Mouse (Mus musculus) 416B (cell line): ENCODE data around the gene Mtpn.

Experiments
- DNase-seq: peaks from one replicate; pipeline ENCODE4 v3.0.0; 2011; ENCODE audit warnings: low read depth

The Mtpn gene

DNA sequence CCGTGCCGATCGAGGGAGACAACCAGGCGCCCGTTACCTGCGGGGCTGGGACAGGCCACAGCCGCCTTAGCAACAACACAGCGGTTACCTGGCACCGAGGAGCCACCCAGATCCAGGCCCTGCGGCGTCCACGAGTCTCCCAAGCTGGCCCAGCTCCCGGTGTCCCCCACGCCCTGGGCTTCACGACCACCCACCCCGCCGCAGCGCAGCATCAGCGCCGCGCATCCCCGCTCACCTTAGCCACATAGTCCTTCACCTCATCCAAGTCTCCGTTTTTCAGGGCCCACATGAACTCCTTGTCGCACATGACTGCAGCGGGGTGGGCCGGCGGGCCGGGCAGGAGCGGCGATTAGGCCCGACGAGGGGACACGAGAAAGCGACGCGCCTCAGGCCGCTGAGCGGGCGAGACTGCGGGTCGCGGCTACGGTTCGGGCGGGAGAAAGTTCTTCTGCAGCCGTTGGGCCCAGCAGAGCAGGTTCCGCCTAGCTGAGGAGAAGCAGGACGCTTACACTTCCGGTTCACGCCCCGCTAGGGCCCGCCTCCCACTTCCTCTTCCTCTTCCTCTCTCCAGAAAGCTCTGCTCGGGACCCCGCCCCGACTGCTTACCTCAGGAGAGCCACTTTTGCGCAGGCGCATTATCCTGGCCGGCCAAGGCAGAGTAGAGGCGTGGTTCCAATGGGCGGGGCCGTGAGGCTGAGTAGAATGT lies at the start of gene Mtpn:
Gene Mtpn, minus strand, starts transcription at position 585 of the 706 bp plus-strand sequence.
- peak; percentile 98 for DNase-seq

DNA sequence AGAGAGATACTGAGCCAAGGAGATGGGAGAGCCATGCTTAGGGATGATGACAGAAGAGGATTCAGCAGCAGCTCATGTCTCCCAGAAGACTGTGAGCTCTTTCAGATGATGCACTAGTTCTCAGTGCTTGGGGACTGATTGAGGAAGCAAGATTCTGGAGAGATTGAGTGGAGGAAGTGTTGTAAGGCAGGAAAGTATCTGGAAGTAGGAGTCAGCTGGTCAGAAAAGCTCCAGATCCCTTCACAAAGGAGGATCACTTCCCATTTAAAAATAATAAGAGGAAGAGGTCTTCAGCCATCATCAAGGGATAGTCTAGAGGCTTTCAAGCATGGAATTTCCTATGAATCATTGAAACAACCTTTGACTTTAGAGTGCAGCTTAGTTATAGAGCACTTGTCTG lies 29.0 kb upstream of the Mtpn start:
- DNase-seq, result no peak

DNA sequence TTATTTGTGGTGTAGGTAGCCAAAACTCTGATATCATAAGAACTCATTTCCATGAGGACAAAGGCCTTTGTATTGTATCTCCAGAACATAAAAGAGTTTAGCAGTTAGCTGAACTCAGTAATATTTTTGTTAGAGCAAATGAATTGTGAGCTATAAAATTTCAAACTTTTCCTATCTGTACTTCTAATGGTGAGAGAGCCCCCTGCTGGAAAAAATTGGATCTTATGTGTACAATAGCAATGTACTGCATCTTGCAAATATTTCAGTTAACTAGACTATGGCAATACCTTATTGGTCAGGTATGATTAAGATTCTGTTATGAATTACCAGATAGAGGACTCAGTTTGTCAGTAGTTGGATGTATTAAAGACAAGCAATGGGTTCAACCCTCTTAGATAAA lies 28.1 kb upstream of the Mtpn start:
- DNase-seq, result peak; percentile 76

DNA sequence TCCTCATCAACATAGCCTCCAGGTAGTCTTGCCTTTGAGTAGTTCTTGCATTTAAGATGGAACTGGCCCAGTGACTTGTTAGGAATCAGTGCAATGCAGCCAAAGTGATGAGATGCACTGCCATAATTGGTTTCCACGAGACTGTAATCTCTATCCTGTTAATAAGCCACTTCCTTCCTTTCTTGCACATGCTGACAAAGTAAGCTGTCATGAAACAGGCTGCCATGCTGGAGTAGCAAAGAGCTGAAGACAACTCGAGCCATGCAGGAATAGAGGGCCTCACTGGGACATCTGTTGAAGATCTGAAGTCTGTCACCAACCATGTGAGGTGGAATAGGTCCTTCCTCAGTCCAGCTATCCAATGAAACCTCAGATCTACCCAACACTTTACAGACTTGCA lies 20.3 kb upstream of the Mtpn start:
- DNase-seq, result peak; percentile 66

DNA sequence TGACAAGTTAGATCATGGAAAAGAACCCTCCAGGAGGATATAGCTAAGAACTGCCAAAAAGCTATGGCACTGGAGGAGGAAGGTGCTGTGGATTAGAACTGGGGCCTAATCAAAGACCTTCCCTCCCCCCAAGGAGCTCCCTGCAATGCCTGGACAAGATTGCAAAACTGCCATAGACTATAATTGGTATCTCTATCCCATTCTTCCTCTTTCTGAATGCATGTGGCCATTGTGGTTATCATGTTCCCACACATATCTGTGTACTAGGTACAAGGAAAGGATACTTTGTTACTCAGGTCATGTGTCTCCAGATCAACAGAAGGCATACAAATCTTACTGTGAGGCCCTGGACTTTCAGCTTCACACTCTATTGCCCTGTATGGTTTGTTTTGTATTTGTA lies 4.7 kb upstream of the Mtpn start:
- DNase-seq, result peak; percentile 70

DNA sequence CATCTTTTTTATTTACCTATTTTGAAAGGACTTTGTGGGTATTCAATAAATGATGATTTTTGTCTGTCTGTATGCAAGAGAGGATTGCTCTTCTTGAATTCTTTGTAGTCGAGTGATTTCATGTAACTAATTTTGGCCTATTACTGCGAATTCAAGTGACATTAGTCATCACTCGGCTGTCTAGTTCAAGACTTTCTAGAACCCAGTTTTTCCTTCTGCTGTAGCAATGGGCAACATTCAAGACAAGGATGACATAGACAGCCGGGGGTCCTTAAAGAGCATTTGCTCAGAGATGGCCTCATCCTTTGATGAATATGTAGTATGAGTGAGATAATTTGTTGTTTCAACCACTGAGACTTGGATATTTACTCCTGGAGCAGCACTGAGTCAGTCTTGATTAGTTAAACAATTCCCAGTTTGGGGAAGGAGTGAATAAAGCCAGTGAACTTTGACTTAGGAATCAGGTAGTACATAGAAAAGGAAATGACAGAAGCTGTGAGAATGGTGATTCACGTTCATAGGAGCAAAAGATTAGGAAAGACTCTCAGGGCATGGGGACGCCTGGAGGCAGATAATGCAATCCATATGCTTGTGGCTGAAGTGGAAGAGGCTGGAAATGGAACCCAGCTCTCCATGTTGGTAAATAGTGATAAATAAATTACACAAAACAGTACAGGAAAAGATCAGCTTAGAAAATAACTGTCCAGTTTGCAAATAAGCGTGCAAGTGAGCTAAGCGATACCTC lies 3.1 kb upstream of the Mtpn start:
- DNase-seq, result no peak

DNA sequence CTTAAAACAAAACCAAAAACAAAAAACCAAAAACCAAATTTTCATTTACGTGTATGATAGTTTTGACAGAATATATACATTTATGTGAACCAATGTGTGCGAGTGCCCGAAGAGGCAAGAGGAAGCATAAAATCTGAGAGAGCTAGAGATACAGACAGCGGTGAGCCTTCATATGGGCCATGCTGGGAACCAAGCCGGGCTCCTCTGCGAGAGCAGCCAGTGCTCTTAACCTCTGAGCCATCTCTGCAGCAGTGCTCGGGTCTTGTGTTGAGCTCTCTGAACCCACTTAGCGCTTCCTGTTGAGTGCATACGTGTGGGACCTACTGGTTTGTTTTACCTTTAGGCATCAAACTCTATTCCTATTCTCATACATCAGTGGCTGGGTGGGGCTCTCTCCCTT lies 689 bp upstream of the Mtpn start:
- DNase-seq, result no peak

DNA sequence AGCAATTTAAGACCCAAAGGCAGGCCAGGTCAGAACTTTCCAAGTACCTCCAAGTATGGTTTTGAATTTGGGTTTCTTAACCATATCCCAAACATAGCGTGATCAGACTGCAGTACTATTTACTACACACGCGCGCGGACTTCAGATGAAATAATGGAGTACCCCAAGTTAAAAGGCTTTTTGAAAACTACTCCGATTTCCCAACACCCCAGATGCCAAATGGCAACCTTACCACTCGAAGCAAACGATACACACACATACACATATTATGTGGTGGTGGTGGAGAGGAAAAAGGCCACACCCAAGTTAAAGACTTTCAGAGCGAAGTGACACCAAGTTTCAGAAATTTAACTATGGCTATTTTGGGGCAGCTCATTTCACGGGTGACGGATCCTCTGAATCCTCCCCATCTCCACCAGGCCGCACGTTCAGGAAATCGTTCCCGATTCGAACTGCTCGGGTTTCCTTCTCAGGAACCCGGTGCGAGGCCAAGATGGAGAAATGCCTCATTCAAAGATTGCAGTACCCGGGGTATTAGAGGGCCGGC lies 858 bp downstream of the Mtpn start:
- peak; percentile 36 for DNase-seq

DNA sequence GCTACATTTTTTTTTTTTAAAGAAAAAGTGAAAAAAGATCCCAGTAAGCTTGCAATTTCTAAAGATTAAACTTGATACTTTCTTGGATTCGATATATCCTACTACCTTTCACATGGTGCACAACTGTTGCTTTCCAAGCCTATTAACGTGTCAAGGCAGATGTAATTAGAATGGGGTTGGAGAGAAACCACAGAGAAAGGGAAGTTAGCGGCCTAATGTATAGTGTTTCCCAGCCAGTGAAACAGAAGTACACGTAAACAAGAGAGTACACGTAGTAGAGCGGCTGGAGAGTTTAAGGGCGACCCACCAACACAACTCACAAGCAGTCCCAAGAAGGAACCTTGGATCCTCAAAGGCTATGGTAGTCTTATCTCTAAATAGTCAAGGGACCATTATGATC lies 3.7 kb downstream of the Mtpn start:
- DNase-seq, result peak; percentile 60

DNA sequence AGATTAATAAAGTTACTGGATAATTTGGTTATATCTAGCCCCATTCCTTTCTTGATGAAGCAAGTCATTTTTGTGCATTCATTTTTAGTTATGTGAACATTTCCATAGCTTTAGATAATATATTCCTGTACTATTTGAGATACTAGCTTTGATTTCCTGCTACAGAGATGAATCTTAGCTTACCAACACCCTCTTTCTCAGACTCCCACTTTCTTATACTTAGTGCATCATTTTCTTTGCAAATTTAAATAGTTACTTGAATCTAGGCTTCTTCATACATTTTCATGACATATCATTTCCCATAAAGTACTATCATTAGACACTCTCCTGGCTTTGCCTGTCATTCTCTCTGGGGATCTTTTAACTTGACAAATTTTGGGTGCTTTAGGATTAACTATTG lies 26.3 kb downstream of the Mtpn start:
- DNase-seq, result no peak

DNA sequence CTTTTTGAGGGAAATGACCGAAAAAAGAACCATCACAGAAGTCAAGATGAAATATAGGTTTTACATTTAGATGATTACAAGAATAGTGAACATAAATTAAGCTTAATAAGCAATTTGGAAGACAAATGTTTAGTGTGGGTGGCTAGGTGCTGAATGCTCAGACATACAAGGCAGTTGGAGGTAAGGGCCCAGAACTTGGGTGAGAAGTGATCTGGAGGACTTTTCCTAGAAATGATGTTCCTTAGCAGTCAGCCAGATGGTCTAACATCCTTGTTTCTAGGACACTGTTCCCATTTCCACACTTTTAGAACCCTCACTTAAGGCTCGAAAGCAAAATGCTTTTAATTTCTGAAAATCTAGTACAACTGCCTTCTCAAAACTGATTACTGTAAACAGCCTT lies 34.9 kb downstream of the Mtpn start:
- DNase-seq, result no peak

DNA sequence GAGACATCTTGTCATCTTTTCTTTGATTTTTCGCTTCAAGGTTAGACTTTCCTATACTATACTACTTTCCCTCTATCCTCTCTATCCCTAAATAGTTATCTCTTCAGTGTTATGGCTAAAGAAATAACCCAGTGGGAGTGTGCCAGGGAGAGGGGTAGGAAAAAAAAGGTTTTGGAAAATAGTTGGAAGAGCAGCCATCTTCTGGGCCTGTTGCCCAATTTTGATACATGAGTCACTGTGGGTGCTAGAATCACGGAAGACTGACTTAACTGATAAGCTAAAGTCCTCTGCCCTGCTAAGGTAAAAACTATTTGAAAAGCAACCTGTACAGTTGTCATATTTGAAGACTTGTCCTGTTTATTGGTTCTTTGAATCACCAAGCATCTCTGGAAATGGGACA lies 36.8 kb downstream of the Mtpn start:
- peak; percentile 60 for DNase-seq

DNA sequence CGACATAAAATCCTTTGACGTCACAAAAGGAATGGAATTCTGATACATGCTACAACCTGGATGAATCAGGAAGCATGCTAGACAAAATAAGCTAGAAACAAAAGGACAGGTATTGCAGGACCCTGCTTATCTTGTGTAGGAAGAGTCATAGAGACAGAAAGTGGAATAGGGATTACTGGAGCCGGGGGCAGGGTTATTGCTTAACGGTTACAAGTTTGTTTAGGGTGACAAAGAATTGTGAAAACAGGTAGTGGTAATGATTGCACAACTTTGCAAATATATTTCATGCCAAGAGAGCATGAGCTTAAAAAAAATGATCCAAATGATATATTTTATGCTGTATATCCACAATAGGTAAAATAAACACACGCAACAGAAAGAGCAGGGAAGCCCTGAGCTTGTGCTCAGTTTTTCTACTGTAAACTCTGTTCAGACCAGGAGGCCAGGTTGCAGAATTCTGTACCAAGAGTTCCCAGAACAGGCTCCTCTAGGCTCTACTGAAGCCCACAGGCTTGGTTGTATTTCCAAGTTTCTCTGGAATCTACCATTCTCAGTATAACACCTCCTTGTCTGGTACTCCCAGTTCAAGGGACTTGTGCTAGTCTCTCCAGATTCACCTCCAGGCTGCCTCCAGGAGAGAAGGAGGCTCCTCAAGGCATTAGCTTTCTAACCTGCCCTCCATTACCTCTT lies 39.6 kb downstream of the Mtpn start:
- DNase-seq, result peak; percentile 82

DNA sequence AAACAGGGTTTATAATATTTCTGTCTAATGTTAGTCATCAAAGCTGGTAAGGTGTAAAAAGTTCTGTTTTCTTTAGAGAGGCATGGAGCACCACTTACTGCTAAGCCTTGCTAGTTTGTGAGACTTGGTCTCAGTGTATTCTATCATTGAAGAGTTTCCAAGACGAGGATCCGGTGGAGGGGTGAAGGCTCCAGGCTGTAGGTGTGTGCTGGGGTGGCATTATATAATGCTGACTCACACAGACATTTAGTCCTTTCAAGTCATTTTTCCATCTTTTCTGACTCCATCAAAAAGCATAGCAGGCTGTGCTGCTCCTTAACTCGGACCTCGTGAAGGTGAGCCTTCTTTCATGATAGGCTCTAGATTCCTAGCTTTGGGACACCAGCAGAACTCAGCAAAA lies 42.3 kb downstream of the Mtpn start:
- DNase-seq, result no peak

DNA sequence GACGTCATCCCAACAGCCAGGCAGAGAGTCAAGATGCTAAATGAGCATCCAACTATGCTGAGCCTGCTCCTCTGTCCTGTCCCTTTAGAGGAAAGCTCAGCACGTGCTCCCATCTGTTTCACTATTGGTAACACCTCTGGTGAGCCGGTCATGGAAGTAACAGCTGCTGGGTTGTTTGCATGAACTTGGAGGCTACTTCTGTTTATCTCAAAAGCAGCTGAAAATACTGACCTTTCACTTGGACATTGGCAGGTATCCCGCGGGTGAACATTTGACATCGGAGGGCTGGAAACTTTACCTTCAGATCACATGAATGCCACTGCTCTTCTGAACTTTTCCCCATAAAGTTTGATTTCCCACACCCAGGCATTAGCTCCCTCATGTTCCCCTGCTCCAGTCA lies 45.8 kb downstream of the Mtpn start:
- no peak for DNase-seq

DNA sequence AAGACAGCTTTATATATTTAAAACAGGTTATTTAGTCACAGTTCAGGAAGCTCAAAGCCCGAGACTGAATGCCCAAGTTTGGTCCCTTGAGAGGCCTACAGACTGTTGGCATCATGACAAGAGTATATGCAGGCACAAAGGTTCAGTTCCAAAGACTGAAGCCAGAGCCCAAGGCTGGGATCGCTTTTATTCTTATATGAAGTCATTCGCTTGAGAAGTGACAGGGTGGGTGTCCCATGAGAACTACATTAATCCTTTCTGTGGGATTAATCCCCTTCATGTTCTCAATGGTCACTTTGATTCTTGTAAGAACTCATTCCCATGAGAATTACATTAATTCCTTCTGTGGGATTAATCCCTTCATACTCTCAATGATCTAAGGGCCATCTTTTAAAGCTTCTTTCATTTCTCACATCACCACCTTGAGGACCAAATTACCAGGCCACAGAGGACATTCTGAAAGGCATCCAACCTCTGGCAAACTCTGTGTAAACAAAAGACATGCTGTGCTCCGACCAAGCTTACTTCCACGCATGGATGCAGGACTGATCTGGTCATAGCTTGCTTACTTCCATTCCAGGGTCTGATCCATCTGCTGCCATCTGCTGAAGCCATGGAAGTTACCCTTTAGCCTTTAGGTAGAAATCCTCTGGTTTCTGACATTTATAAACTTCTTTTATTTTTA lies 59.9 kb downstream of the Mtpn start:
- DNase-seq, result no peak

DNA sequence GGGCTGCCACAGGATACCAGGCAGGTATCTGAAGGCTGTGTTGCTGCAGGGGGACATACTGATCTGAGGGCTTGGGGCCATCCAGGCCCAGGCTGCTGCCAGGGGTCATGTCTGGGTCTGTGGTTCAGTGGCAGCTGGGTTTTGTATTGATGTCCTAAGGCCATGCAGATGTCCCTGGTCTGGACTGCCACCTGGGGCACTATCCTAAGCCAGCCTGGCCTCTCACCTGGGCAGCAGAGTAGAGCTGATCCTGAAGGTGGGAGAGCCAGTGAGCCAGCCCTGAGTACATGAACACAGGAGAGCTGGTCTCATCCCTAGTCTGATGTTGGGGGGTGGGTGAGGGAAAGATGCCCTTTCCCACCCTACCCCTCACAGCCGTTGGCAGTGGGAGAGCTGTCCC lies 62.9 kb downstream of the Mtpn start:
- no peak for DNase-seq

DNA sequence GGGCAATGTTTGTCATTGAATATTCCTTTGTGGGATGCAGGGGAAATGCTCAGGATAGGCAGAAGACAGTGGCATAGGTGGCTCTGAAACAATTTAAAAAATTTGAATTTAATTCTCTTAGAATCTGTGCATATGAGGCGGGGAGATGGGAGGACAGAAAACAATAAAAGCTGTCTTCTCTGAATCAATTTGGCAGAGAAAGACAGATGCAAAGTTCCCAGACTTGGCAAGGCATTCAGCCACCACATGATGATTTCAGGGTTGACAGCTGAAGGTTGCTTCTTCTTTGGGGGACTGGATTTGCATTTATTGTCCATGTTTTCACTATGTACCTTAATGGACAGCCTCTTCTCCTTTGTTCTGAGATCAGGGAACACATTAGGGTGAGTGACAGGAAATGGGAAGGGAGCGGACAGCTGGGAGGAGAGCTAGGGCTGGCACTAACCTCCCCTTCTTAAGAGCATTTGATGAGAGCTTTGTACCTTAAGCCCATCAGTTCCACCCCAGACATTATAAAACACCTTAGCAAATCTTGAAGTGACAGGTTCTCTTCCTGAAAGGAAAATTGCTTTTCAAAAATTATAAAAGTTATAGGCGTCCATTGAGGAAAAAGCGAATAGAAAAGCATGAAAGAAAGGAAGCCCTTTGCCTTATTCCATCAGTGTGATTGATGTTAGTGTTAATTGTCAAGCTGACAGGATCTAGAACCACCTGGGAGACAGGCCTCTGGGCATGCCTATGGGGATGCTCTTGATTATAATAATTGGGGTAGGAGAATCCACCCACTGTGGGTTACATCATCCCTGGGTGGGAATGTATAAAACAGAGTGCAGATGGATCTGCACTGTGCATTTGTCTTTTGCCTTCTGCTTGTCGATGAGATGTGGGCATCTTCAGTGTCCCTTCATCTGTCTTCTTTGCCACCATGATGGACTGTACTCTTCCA lies 76.0 kb downstream of the Mtpn start:
- DNase-seq, result no peak

DNA sequence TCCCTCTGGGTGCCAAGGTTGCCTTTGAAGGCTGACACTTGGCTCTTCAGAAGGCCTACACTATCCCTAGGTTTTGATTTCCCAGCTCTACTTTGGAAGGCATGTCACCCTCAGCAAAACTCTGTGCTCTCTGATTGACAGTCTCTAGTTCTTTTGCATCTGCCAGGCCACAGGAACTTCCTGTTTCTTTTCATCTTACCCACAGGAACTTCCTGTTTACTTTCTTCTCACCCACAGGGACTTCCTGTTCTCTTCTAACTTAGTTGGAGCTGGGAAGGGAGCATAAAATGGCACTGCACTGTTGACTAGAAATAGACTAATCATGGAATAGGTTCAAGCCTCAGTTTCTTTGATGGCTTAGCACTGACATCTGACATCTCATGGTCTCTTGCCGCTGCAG lies 77.2 kb downstream of the Mtpn start:
- peak; percentile 70 for DNase-seq
